Mouse (Mus musculus) Patski (cell line): ENCODE measurements around the gene Lrwd1. TPM values are rescaled to one million over a fixed set of nuclear protein-coding genes. Genes with fewer than 3 reads are reported as not detected.

Source experiments
- ATAC-seq: fragments of 100-300 bp; one replicate; pipeline ENCODE4 v1.8.0; 2021
- CTCF ChIA-PET: fragments of 350-600 bp; sonication (Branson Sonifier 250); formaldehyde crosslinking; loops from one replicate; lab custom pipeline; 2022; ENCODE audit warnings: inconsistent platforms; lab: Charles Lee
- POLR2A ChIA-PET: fragments of 350-600 bp; sonication (Branson Sonifier 250); formaldehyde crosslinking; loops from one replicate; lab custom pipeline; 2022; ENCODE audit warnings: antibody characterized with exemption, inconsistent platforms; lab: Charles Lee
- DNase-seq: peaks from one replicate; pipeline ENCODE4 v3.0.0-alpha.2; 2011; ENCODE audit warnings: low read depth, low spot score
- H3K27me3 ChIP-seq: fragments of 371-371 bp; one replicate; pipeline ENCODE4 v1.5.1; 2021
- CTCF ChIP-seq: fragments of 100-300 bp; IDR thresholded peaks from one replicate; pipeline ENCODE4 v1.5.1; 2021
- in situ Hi-C: fragments of 300-500 bp; cut with MboI; formaldehyde crosslinking; loops from 3 replicates; pipeline ENCODE4 v1.11.1; 2018; ENCODE audit warnings: low pct_unique_long_range_greater_than_20kb, mixed read lengths
- polyA plus RNA-seq: library from polyadenylated mRNA; unstranded; gene quantifications from one replicate; pipeline ENCODE4 v1.2.3, GENCODE M21; 2021

The Lrwd1 gene
- polyA plus RNA-seq, 1 experiment from 2014 or later, result 37.3 TPM

- no peak for TF ChIP-seq CTCF
- ChIA-PET POLR2A (no interaction called here), CTCF (interaction anchor here (1.2 kb wide), 1 partner anchor 10 kb away, joined by 3 read pairs; no protein-coding TSS in a partner anchor)
- in situ Hi-C loops, result no loop called here
- DNase-seq (no peak), ATAC-seq (no peak)
- H3K27me3 ChIP-seq, result no peaks in the 10 kb centered on the region
These were observed 41.4 kb downstream of the Lrwd1 start for GRCm38 (mm10) chr5:136094249-136095010.

- in situ Hi-C loops, result no loop called here
- no peak for ATAC-seq
- POLR2A ChIA-PET, result no interaction called here
- TF ChIP-seq CTCF, result no peak
- no peak for DNase-seq
- H3K27me3 ChIP-seq, result no peaks in the 10 kb centered on the region
- CTCF ChIA-PET, result interaction anchor here (1.3 kb wide), 1 partner anchor 12 kb away, joined by 4 read pairs; no protein-coding TSS in a partner anchor
These were observed 43.9 kb downstream of the Lrwd1 start for GRCm38 (mm10) chr5:136091927-136092326.

- in situ Hi-C loops, result no loop called here
These were observed 46.9 kb downstream of the Lrwd1 start for GRCm38 (mm10) chr5:136088821-136089575.

GRCm38 (mm10) chr5:136086290-136086689, 49.6 kb downstream of the Lrwd1 start:
- TF ChIP-seq CTCF, result no peak
- ATAC-seq (no peak), DNase-seq (no peak)
- ChIA-PET POLR2A (no interaction called here), CTCF (no interaction called here)
- no peaks in the 10 kb centered on the region for H3K27me3 ChIP-seq
- in situ Hi-C loops, result no loop called here

More at GRCm38 (mm10) chr5:136088821-136089575, 46.9 kb downstream of the Lrwd1 start:
- ATAC-seq (no peak), DNase-seq (no peak)
- ChIA-PET POLR2A (interaction anchor here (0.6 kb wide), 1 partner anchor 36 kb away, joined by 4 read pairs; no protein-coding TSS in a partner anchor), CTCF (interaction anchor here (1.2 kb wide), 1 partner anchor 27 kb away, joined by 3 read pairs; no protein-coding TSS in a partner anchor)
- TF ChIP-seq CTCF, result no peak
- no peaks in the 10 kb centered on the region for H3K27me3 ChIP-seq

- in situ Hi-C loops, result no loop called here
- ATAC-seq (no peak), DNase-seq (no peak)
- H3K27me3 ChIP-seq, result no peaks in the 10 kb centered on the region
- POLR2A ChIA-PET, result interaction anchor here (0.6 kb wide), 1 partner anchor 70 kb away, joined by 3 read pairs; no protein-coding TSS in a partner anchor
- TF ChIP-seq CTCF, result no peak
- CTCF ChIA-PET, result no interaction called here
These were observed 50.8 kb downstream of the Lrwd1 start for GRCm38 (mm10) chr5:136084891-136085651.

GRCm38 (mm10) chr5:136084144-136084881, 51.6 kb downstream of the Lrwd1 start:
- H3K27me3 ChIP-seq, result no peaks in the 10 kb centered on the region
- CTCF ChIA-PET, result no interaction called here
- ATAC-seq, result peak; percentile 19
- in situ Hi-C loops, result no loop called here
- TF ChIP-seq CTCF, result no peak
- no peak for DNase-seq
- POLR2A ChIA-PET, result interaction anchor here (0.6 kb wide), 1 partner anchor 71 kb away, joined by 3 read pairs; no protein-coding TSS in a partner anchor

- TF ChIP-seq CTCF, result no peak
- no peaks in the 10 kb centered on the region for H3K27me3 ChIP-seq
- POLR2A ChIA-PET, result no interaction called here
- CTCF ChIA-PET, result no interaction called here
- peak; percentile 93 for ATAC-seq
- in situ Hi-C loops, result no loop called here
- DNase-seq, result peak; percentile 70
These were observed 52.2 kb downstream of the Lrwd1 start, which contains the start of gene Rasa4 for GRCm38 (mm10) chr5:136083669-136084107. TSS of gene Rasa4 (plus strand) at chr5:136083916.

GRCm38 (mm10) chr5:136082345-136082744, 53.5 kb downstream of the Lrwd1 start:
- TF ChIP-seq CTCF, result no peak
- no peak for DNase-seq
- POLR2A ChIA-PET, result no interaction called here
- in situ Hi-C loops, result no loop called here
- H3K27me3 ChIP-seq, result no peaks in the 10 kb centered on the region
- ATAC-seq, result no peak
- CTCF ChIA-PET, result interaction anchor here (1.4 kb wide), 1 partner anchor 20 kb away, joined by 3 read pairs; no protein-coding TSS in a partner anchor

GRCm38 (mm10) chr5:136078136-136078535, 57.7 kb downstream of the Lrwd1 start:
- CTCF ChIA-PET, result interaction anchor here (1.5 kb wide), 1 partner anchor 50 kb away, joined by 3 read pairs; no protein-coding TSS in a partner anchor
- in situ Hi-C loops, result no loop called here
- no peaks in the 10 kb centered on the region for H3K27me3 ChIP-seq
- no peak for TF ChIP-seq CTCF
- POLR2A ChIA-PET, result no interaction called here
- DNase-seq (no peak), ATAC-seq (no peak)
